Mouse (Mus musculus) heart, postnatal 0 days (tissue): ENCODE results near the gene Mfsd5.

Experiments
- CTCF ChIP-seq: IDR thresholded peaks from 2 replicates; pipeline ENCODE4 v1.5.1; 2016; ENCODE audit warnings: antibody characterized with exemption, control low read depth, low read depth
- EP300 ChIP-seq: IDR thresholded peaks from 2 replicates; pipeline ENCODE4 v1.6.1; 2016; ENCODE audit warnings: antibody characterized with exemption, low read depth

- TF ChIP-seq CTCF (no peak), EP300 (no peak)
Measured at GRCm38 (mm10) chr15:102248812-102249191, 30.5 kb upstream of the Mfsd5 start.
